8 mouse cellular contexts compared by ENCODE assay signal in the genomic region with DNA sequence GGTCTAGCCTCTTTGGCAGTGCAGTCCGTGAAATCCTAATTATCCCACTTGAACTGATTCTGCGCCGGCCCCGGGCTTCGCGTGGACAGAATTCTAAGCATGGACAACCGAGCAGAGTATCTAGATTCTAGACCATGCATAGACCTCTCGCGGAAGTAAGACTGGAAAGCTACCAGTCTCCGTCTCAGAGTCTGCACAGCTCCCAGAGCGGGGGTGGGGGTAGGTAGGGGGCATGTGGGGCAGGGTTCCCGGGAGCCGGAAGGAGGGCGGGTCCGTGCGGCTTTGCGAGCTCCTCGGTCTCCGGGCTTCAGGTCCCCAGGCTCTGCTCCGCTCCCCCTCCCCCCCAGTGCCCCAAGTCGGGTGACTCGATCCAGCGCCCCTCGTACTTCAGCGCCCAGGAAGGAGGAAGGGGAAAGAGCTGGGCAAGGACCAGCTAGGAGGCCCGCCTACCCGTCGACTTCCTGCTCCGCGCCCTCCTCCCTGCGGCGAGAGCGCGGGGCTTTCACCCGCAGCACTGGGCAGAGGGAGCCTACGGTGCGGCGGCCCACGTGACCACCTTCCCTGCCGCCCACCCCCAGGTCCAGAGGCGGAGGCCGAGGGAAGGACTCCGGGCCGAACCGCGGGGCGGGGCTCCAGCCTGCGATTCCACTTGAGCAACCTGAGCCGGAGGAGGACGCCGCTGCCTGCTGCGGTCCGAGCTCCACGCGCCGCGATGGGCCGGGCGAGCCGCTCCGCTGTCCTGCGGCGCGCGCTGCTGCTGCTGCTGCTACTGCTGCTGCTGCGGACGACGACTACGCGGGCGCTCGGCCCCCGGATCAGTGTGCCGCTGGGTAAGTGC. TPM values are rescaled to one million over a fixed set of nuclear protein-coding genes. Genes with fewer than 3 reads are reported as not detected.
DNase-seq lines count a peak whose midpoint lies in the region; ATAC-seq and TF ChIP-seq lines count a peak whose summit lies in the region.

No protein-coding gene starts in this region.

- H3K27ac ChIP-seq in bone marrow macrophage, adult 2 months (ENCODE audit: insufficient read depth, low read depth, low read length), result peak overlapping the region; percentile 33
- H3K27ac ChIP-seq in heart, embryonic 13.5 days (replicated peaks), result peak overlapping the region; percentile 88
- peak overlapping the region; percentile 83 for H3K27ac ChIP-seq in liver, embryonic 14.5 days
- peak overlapping the region; percentile 86 for H3K27ac ChIP-seq in neural tube, embryonic 11.5 days (ENCODE audit: low read depth, low read length)
- peak overlapping the region; percentile 96 for H3K27ac ChIP-seq in stomach, postnatal 0 days (replicated peaks)

- H3K27me3 ChIP-seq in heart, embryonic 13.5 days (replicated peaks), result no peaks in the 10 kb centered on the region
- H3K27me3 ChIP-seq in liver, embryonic 14.5 days (ENCODE audit: control insufficient read depth, insufficient read depth, low read length), result no peaks in the 10 kb centered on the region
- no peaks in the 10 kb centered on the region for H3K27me3 ChIP-seq in neural tube, embryonic 11.5 days (ENCODE audit: control insufficient read depth, insufficient read depth, low read length)
- no peaks in the 10 kb centered on the region for H3K27me3 ChIP-seq in stomach, postnatal 0 days (ENCODE audit: control insufficient read depth, insufficient read depth, low read length)

- H3K9ac ChIP-seq in heart, embryonic 13.5 days, result peak overlapping the region; percentile 91
- H3K9ac ChIP-seq in liver, embryonic 14.5 days (replicated peaks), result peak overlapping the region; percentile 95
- peak overlapping the region; percentile 80 for H3K9ac ChIP-seq in neural tube, embryonic 11.5 days (ENCODE audit: low read length)
- peak overlapping the region; percentile 81 for H3K9ac ChIP-seq in stomach, postnatal 0 days (ENCODE audit: low read length)

- H3K4me3 ChIP-seq in bone marrow macrophage, adult 2 months (ENCODE audit: insufficient read depth, low read length), result peak overlapping the region; percentile 96
- H3K4me3 ChIP-seq in heart, embryonic 13.5 days, result peak overlapping the region; percentile 82
- H3K4me3 ChIP-seq in liver, embryonic 14.5 days (ENCODE audit: insufficient read depth in 1 of 2, low read depth in 2 of 2, low read length in 2 of 2), result peak overlapping the region; percentile 77 to 86
- peak overlapping the region; percentile 51 for H3K4me3 ChIP-seq in neural tube, embryonic 11.5 days (ENCODE audit: low read depth, low read length)
- H3K4me3 ChIP-seq in stomach, postnatal 0 days (ENCODE audit: low read depth, low read length), result peak overlapping the region; percentile 70

- no peaks in the 10 kb centered on the region for H3K36me3 ChIP-seq in heart, embryonic 13.5 days
- peaks cover 7% of the 10 kb centered on the region for H3K36me3 ChIP-seq in liver, embryonic 14.5 days (replicated peaks; ENCODE audit: control insufficient read depth, insufficient read depth, low read depth)
- no peaks in the 10 kb centered on the region for H3K36me3 ChIP-seq in neural tube, embryonic 11.5 days (ENCODE audit: control insufficient read depth, insufficient read depth, low read length)
- no peaks in the 10 kb centered on the region for H3K36me3 ChIP-seq in stomach, postnatal 0 days (ENCODE audit: control insufficient read depth, insufficient read depth, low read length)

- DNase-seq in B cell, adult 2 months, result peak; percentile 71 to 74
- DNase-seq in kidney, postnatal 10 days, result peak; percentile 90
- DNase-seq in liver, embryonic 14.5 days (ENCODE audit: low read depth in 3 of 3, low spot score in 3 of 3), result peak in 1 of 3 experiments; percentile 67
- peak; percentile 92 for DNase-seq in neural tube, embryonic 11.5 days (ENCODE audit: low spot score)
- DNase-seq in stomach, postnatal 0 days (ENCODE audit: low spot score), result peak; percentile 90

- peak; percentile 55 for ATAC-seq in erythroid progenitor cell, adult 5-6 weeks (replicated peaks; ENCODE audit: low FRiP score, poor library complexity, severe bottlenecking)
- ATAC-seq in heart, embryonic 13.5 days (ENCODE audit: extremely low read depth, insufficient number of reproducible peaks, low FRiP score, low TSS enrichment), result peak; percentile 86
- ATAC-seq in liver, embryonic 14.5 days (ENCODE audit: insufficient read depth), result peak; percentile 77
- peak; percentile 89 for ATAC-seq in neural tube, embryonic 11.5 days (ENCODE audit: insufficient read depth, low FRiP score, low TSS enrichment)
- peak; percentile 85 for ATAC-seq in stomach, postnatal 0 days (ENCODE audit: low FRiP score, low TSS enrichment)

- H3K4me1 ChIP-seq in bone marrow macrophage, adult 2 months (ENCODE audit: control insufficient read depth, insufficient read depth, low read length), result peaks cover 16% of the 10 kb centered on the region
- H3K4me1 ChIP-seq in heart, embryonic 13.5 days, result peaks cover 35% of the 10 kb centered on the region
- H3K4me1 ChIP-seq in liver, embryonic 14.5 days (replicated peaks; ENCODE audit: control insufficient read depth in 2 of 2, insufficient read depth in 2 of 2, low read length in 1 of 2), result peaks cover 72 to 79% of the 10 kb centered on the region in 2 experiments
- H3K4me1 ChIP-seq in neural tube, embryonic 11.5 days (ENCODE audit: control insufficient read depth, insufficient read depth, low read length), result peaks cover 20% of the 10 kb centered on the region
- H3K4me1 ChIP-seq in stomach, postnatal 0 days (replicated peaks; ENCODE audit: control insufficient read depth, insufficient read depth), result peaks cover 8% of the 10 kb centered on the region

- no peak for TF ChIP-seq EP300 in liver, embryonic 14.5 days (IDR thresholded peaks at IDR 0.05; ENCODE audit: low read depth)
- TF ChIP-seq EP300 in stomach, postnatal 0 days (optimal IDR thresholded peaks at IDR 0.05), result no peak

- no peak for TF ChIP-seq CTCF in bone marrow macrophage, adult 2 months (IDR thresholded peaks at IDR 0.05; ENCODE audit: low read depth, low read length)
- no peak for TF ChIP-seq CTCF in liver, embryonic 14.5 days (IDR thresholded peaks at IDR 0.05; ENCODE audit: low read depth)
- peak; percentile 20; the same call in 1 of the 2 replicates for TF ChIP-seq CTCF in stomach, postnatal 0 days (IDR thresholded peaks at IDR 0.05; ENCODE audit: low read depth)

- peak overlapping the region; percentile 95 for H3K4me2 ChIP-seq in heart, embryonic 13.5 days
- peak overlapping the region; percentile 87 for H3K4me2 ChIP-seq in liver, embryonic 14.5 days (ENCODE audit: low read depth)
- H3K4me2 ChIP-seq in neural tube, embryonic 11.5 days (ENCODE audit: low read depth), result peak overlapping the region; percentile 73
- H3K4me2 ChIP-seq in stomach, postnatal 0 days (replicated peaks; ENCODE audit: low read depth), result peak overlapping the region; percentile 88

- no peaks in the 10 kb centered on the region for H3K9me3 ChIP-seq in heart, embryonic 13.5 days
- H3K9me3 ChIP-seq in liver, embryonic 14.5 days (ENCODE audit: control insufficient read depth, low read length), result no peaks in the 10 kb centered on the region
- H3K9me3 ChIP-seq in neural tube, embryonic 11.5 days (ENCODE audit: control insufficient read depth, low read length), result no peaks in the 10 kb centered on the region
- H3K9me3 ChIP-seq in stomach, postnatal 0 days (ENCODE audit: control insufficient read depth, low read length), result no peaks in the 10 kb centered on the region

- no peak for TF ChIP-seq POLR2A in bone marrow macrophage, adult 2 months (IDR thresholded peaks at IDR 0.05; ENCODE audit: borderline replicate concordance, low read depth, low read length)

- WGBS in heart, embryonic 13.5 days, result 1% methylated on average over 68 of the region's 74 CpGs
- under 1% methylated on average over 72 of the region's 74 CpGs for WGBS in liver, embryonic 14.5 days (ENCODE audit: insufficient replicate concordance)
- WGBS in neural tube, embryonic 11.5 days, result under 1% methylated on average over 61 of the region's 74 CpGs
- WGBS in stomach, postnatal 0 days, result under 1% methylated on average over 62 of the region's 74 CpGs

RNA-seq across cellular contexts. Expression of a gene that starts 11.5 kb away (rescaled TPM):
- 11.1 and 13.5 TPM in 2 replicates for polyA plus RNA-seq in bone marrow macrophage, adult 2 months (2012; ENCODE audit: insufficient read depth, insufficient read length, missing spikeins)
- total RNA-seq in erythroid progenitor cell, adult 5-6 weeks (2015; ENCODE audit: low replicate concordance), result 106 and 122 TPM in 2 replicates
- total RNA-seq in erythroid progenitor cell, adult 5-6 weeks (2017; ENCODE audit: low replicate concordance), result 105 and 126 TPM in 2 replicates
- polyA plus RNA-seq in heart, embryonic 13.5 days (2015; fragmentation: Nextera tagmentation; extraction: Ambion mirVana), result 9.9 and 11.3 TPM in 2 replicates
- 6.1 and 6.4 TPM in 2 replicates for polyA plus RNA-seq in liver, embryonic 14.5 days (2012; rRNA removed)
- 8.5 and 9.9 TPM in 2 replicates for polyA plus RNA-seq in liver, embryonic 14.5 days (2014; fragmentation: Nextera tagmentation; extraction: Ambion mirVana)
- polyA plus RNA-seq in neural tube, embryonic 11.5 days (2014; fragmentation: Nextera tagmentation; extraction: Ambion mirVana), result 10.5 and 12.1 TPM in 2 replicates
- 19.4 and 19.9 TPM in 2 replicates for polyA plus RNA-seq in stomach, postnatal 0 days (2015; fragmentation: Nextera tagmentation; extraction: Ambion mirVana)

RNA-seq across cellular contexts. Expression of a gene that starts 34.5 kb away (rescaled TPM):
- 69.3 and 76.2 TPM in 2 replicates for polyA plus RNA-seq in bone marrow macrophage, adult 2 months (2012; ENCODE audit: insufficient read depth, insufficient read length, missing spikeins)
- 69.2 and 73.8 TPM in 2 replicates for total RNA-seq in erythroid progenitor cell, adult 5-6 weeks (2015; ENCODE audit: low replicate concordance)
- total RNA-seq in erythroid progenitor cell, adult 5-6 weeks (2017; ENCODE audit: low replicate concordance), result 70.2 and 70.4 TPM in 2 replicates
- polyA plus RNA-seq in heart, embryonic 13.5 days (2015; fragmentation: Nextera tagmentation; extraction: Ambion mirVana), result 54.2 and 57.9 TPM in 2 replicates
- polyA plus RNA-seq in liver, embryonic 14.5 days (2012; rRNA removed), result 43.1 and 45.9 TPM in 2 replicates
- polyA plus RNA-seq in liver, embryonic 14.5 days (2014; fragmentation: Nextera tagmentation; extraction: Ambion mirVana), result 90.6 and 94.2 TPM in 2 replicates
- 53.2 and 65.5 TPM in 2 replicates for polyA plus RNA-seq in neural tube, embryonic 11.5 days (2014; fragmentation: Nextera tagmentation; extraction: Ambion mirVana)
- polyA plus RNA-seq in stomach, postnatal 0 days (2015; fragmentation: Nextera tagmentation; extraction: Ambion mirVana), result 187 and 189 TPM in 2 replicates

RNA-seq across cellular contexts. Expression of a gene that starts 34.5 kb away (rescaled TPM):
- 3.1 and 3.5 TPM in 2 replicates for polyA plus RNA-seq in bone marrow macrophage, adult 2 months (2012; ENCODE audit: insufficient read depth, insufficient read length, missing spikeins)
- total RNA-seq in erythroid progenitor cell, adult 5-6 weeks (2015; ENCODE audit: low replicate concordance), result 1.3 and 5.4 TPM in 2 replicates
- total RNA-seq in erythroid progenitor cell, adult 5-6 weeks (2017; ENCODE audit: low replicate concordance), result 0.08 and 0.64 TPM in 2 replicates
- polyA plus RNA-seq in heart, embryonic 13.5 days (2015; fragmentation: Nextera tagmentation; extraction: Ambion mirVana), result 3.3 and 3.7 TPM in 2 replicates
- polyA plus RNA-seq in liver, embryonic 14.5 days (2012; rRNA removed), result 1.3 TPM in 2 replicates
- polyA plus RNA-seq in liver, embryonic 14.5 days (2014; fragmentation: Nextera tagmentation; extraction: Ambion mirVana), result 1.1 and 1.2 TPM in 2 replicates
- polyA plus RNA-seq in neural tube, embryonic 11.5 days (2014; fragmentation: Nextera tagmentation; extraction: Ambion mirVana), result 4.5 and 4.9 TPM in 2 replicates
- polyA plus RNA-seq in stomach, postnatal 0 days (2015; fragmentation: Nextera tagmentation; extraction: Ambion mirVana), result 2.9 and 3.2 TPM in 2 replicates

RNA-seq across cellular contexts. Expression of a gene that starts 48.0 kb away (rescaled TPM):
- not detected in 2 replicates for polyA plus RNA-seq in bone marrow macrophage, adult 2 months (2012; ENCODE audit: insufficient read depth, insufficient read length, missing spikeins)
- 2.9 TPM in 1 of 2 replicates, not detected in the other for total RNA-seq in erythroid progenitor cell, adult 5-6 weeks (2015; ENCODE audit: low replicate concordance)
- not detected in 2 replicates for total RNA-seq in erythroid progenitor cell, adult 5-6 weeks (2017; ENCODE audit: low replicate concordance)
- polyA plus RNA-seq in heart, embryonic 13.5 days (2015; fragmentation: Nextera tagmentation; extraction: Ambion mirVana), result 0.62 and 0.82 TPM in 2 replicates
- 0.11 and 0.23 TPM in 2 replicates for polyA plus RNA-seq in liver, embryonic 14.5 days (2012; rRNA removed)
- polyA plus RNA-seq in liver, embryonic 14.5 days (2014; fragmentation: Nextera tagmentation; extraction: Ambion mirVana), result 0.18 and 0.20 TPM in 2 replicates
- polyA plus RNA-seq in neural tube, embryonic 11.5 days (2014; fragmentation: Nextera tagmentation; extraction: Ambion mirVana), result 1.3 and 2.1 TPM in 2 replicates
- 1.2 TPM in 2 replicates for polyA plus RNA-seq in stomach, postnatal 0 days (2015; fragmentation: Nextera tagmentation; extraction: Ambion mirVana)

Comparison
In these comparisons a context has a peak if more than half of its experiments do, and no peak if none do; other contexts are left out.
1. H3K27ac ChIP-seq: peak in every context shown above with its lines; median percentile 96 in stomach, postnatal 0 days; 88 in heart, embryonic 13.5 days; 86 in neural tube, embryonic 11.5 days; 83 in liver, embryonic 14.5 days; 33 in bone marrow macrophage, adult 2 months.